Mouse (Mus musculus): Measurements from ENCODE around the gene Rin3. TPM values are rescaled to one million over a fixed set of nuclear protein-coding genes. Genes with fewer than 3 reads are reported as not detected.

The Rin3 gene
- total and polyA plus RNA-seq, 2 experiments from 2014 or later: 1.6 to 3.7 TPM

GRCm38 (mm10) chr12:102319150-102319549 is 36.3 kb downstream of the Rin3 start:
- Histone ChIP-seq H3K27ac (ENCODE audit: low read depth, low read length) (no peak overlapping the region), H3K4me3 (ENCODE audit: low read depth, low read length) (no peak overlapping the region), H3K4me1 (ENCODE audit: insufficient read depth, low read length) (no peaks in the 10 kb centered on the region), H3K4me2 (ENCODE audit: low read depth, low read length, poor library complexity, severe bottlenecking) (no peak overlapping the region), H3K36me3 (ENCODE audit: insufficient read depth, low read length) (no peaks in the 10 kb centered on the region), H3K9ac (replicated peaks; ENCODE audit: low read length, poor library complexity, severe bottlenecking) (no peak overlapping the region), H3K9me3 (ENCODE audit: low read length) (no peaks in the 10 kb centered on the region), H3K27me3 (ENCODE audit: insufficient read depth, low read length) (no peaks in the 10 kb centered on the region)
- ATAC-seq (ENCODE audit: low FRiP score) (no peak), DNase-seq (ENCODE audit: low spot score) (no peak)
- TF ChIP-seq CTCF (IDR thresholded peaks at IDR 0.05): no peak
- 37% methylated on average over 2 of the region's 2 CpGs for WGBS

- H3K4me2 ChIP-seq (ENCODE audit: low read depth, low read length, poor library complexity, severe bottlenecking): no peak overlapping the region
- no peaks in the 10 kb centered on the region for H3K27me3 ChIP-seq (ENCODE audit: insufficient read depth, low read length)
- no peak for DNase-seq (ENCODE audit: low spot score)
- no peaks in the 10 kb centered on the region for H3K4me1 ChIP-seq (ENCODE audit: insufficient read depth, low read length)
- ATAC-seq (ENCODE audit: low FRiP score): no peak
- no peak overlapping the region for H3K4me3 ChIP-seq (ENCODE audit: low read depth, low read length)
- no peaks in the 10 kb centered on the region for H3K36me3 ChIP-seq (ENCODE audit: insufficient read depth, low read length)
- H3K27ac ChIP-seq (ENCODE audit: low read depth, low read length): no peak overlapping the region
- H3K9ac ChIP-seq (replicated peaks; ENCODE audit: low read length, poor library complexity, severe bottlenecking): no peak overlapping the region
- TF ChIP-seq CTCF (IDR thresholded peaks at IDR 0.05): no peak
- H3K9me3 ChIP-seq (ENCODE audit: low read length): no peaks in the 10 kb centered on the region
- WGBS: 84% methylated on average over 2 of the region's 2 CpGs
These were observed 37.1 kb downstream of the Rin3 start for GRCm38 (mm10) chr12:102319899-102320298.

- H3K9me3 ChIP-seq (ENCODE audit: low read length): no peaks in the 10 kb centered on the region
- WGBS: 78% methylated on average over 2 of the region's 2 CpGs
- TF ChIP-seq CTCF (IDR thresholded peaks at IDR 0.05): no peak
- no peak overlapping the region for H3K4me2 ChIP-seq (ENCODE audit: low read depth, low read length, poor library complexity, severe bottlenecking)
- DNase-seq (ENCODE audit: low spot score) (no peak), ATAC-seq (ENCODE audit: low FRiP score) (no peak)
- no peak overlapping the region for H3K9ac ChIP-seq (replicated peaks; ENCODE audit: low read length, poor library complexity, severe bottlenecking)
- no peak overlapping the region for H3K4me3 ChIP-seq (ENCODE audit: low read depth, low read length)
- no peaks in the 10 kb centered on the region for H3K27me3 ChIP-seq (ENCODE audit: insufficient read depth, low read length)
- no peaks in the 10 kb centered on the region for H3K36me3 ChIP-seq (ENCODE audit: insufficient read depth, low read length)
- no peaks in the 10 kb centered on the region for H3K4me1 ChIP-seq (ENCODE audit: insufficient read depth, low read length)
- H3K27ac ChIP-seq (ENCODE audit: low read depth, low read length): no peak overlapping the region
These were observed 37.5 kb downstream of the Rin3 start for GRCm38 (mm10) chr12:102320322-102320721.

- no peak for DNase-seq (ENCODE audit: low spot score)
- Histone ChIP-seq H3K9ac (replicated peaks; ENCODE audit: low read length, poor library complexity, severe bottlenecking) (no peak overlapping the region), H3K36me3 (ENCODE audit: insufficient read depth, low read length) (no peaks in the 10 kb centered on the region), H3K4me1 (ENCODE audit: insufficient read depth, low read length) (no peaks in the 10 kb centered on the region), H3K4me2 (ENCODE audit: low read depth, low read length, poor library complexity, severe bottlenecking) (no peak overlapping the region), H3K27ac (ENCODE audit: low read depth, low read length) (no peak overlapping the region), H3K4me3 (ENCODE audit: low read depth, low read length) (no peak overlapping the region), H3K27me3 (ENCODE audit: insufficient read depth, low read length) (no peaks in the 10 kb centered on the region), H3K9me3 (ENCODE audit: low read length) (no peaks in the 10 kb centered on the region)
- TF ChIP-seq CTCF (IDR thresholded peaks at IDR 0.05): no peak
- no peak for ATAC-seq (ENCODE audit: low FRiP score)
- WGBS: 83% methylated on average over 4 of the region's 4 CpGs
These were observed 38.3 kb downstream of the Rin3 start for GRCm38 (mm10) chr12:102321064-102321728.

- WGBS: 89% methylated on average over 5 of the region's 5 CpGs
- Histone ChIP-seq H3K36me3 (ENCODE audit: insufficient read depth, low read length) (no peaks in the 10 kb centered on the region), H3K4me2 (ENCODE audit: low read depth, low read length, poor library complexity, severe bottlenecking) (no peak overlapping the region), H3K9ac (replicated peaks; ENCODE audit: low read length, poor library complexity, severe bottlenecking) (no peak overlapping the region), H3K4me1 (ENCODE audit: insufficient read depth, low read length) (no peaks in the 10 kb centered on the region), H3K27me3 (ENCODE audit: insufficient read depth, low read length) (no peaks in the 10 kb centered on the region), H3K9me3 (ENCODE audit: low read length) (no peaks in the 10 kb centered on the region), H3K27ac (ENCODE audit: low read depth, low read length) (no peak overlapping the region), H3K4me3 (ENCODE audit: low read depth, low read length) (no peak overlapping the region)
- DNase-seq (ENCODE audit: low spot score) (no peak), ATAC-seq (ENCODE audit: low FRiP score) (no peak)
- no peak for TF ChIP-seq CTCF (IDR thresholded peaks at IDR 0.05)
These were observed 39.0 kb downstream of the Rin3 start for GRCm38 (mm10) chr12:102321855-102322254.

GRCm38 (mm10) chr12:102323392-102323791 is 40.5 kb downstream of the Rin3 start:
- no peak overlapping the region for H3K4me2 ChIP-seq (ENCODE audit: low read depth, low read length, poor library complexity, severe bottlenecking)
- ATAC-seq (ENCODE audit: low FRiP score) (no peak), DNase-seq (ENCODE audit: low spot score) (no peak)
- H3K4me3 ChIP-seq (ENCODE audit: low read depth, low read length): no peak overlapping the region
- H3K9ac ChIP-seq (replicated peaks; ENCODE audit: low read length, poor library complexity, severe bottlenecking): no peak overlapping the region
- H3K4me1 ChIP-seq (ENCODE audit: insufficient read depth, low read length): no peaks in the 10 kb centered on the region
- no peaks in the 10 kb centered on the region for H3K36me3 ChIP-seq (ENCODE audit: insufficient read depth, low read length)
- no peaks in the 10 kb centered on the region for H3K27me3 ChIP-seq (ENCODE audit: insufficient read depth, low read length)
- TF ChIP-seq CTCF (IDR thresholded peaks at IDR 0.05): no peak
- no peak overlapping the region; the same call in 1 of the 2 replicates for H3K27ac ChIP-seq (ENCODE audit: low read depth, low read length)
- H3K9me3 ChIP-seq (ENCODE audit: low read length): no peaks in the 10 kb centered on the region
- 97% methylated on average over 2 of the region's 2 CpGs for WGBS
